Mouse (Mus musculus) lung, postnatal 25 days (tissue): Measurements from ENCODE around the gene Hs2st1.
A peak's percentile ranks its signal among the peaks of the same experiment; 100 is the strongest.

Source experiments
- DNase-seq: peaks from one replicate; pipeline ENCODE4 v3.0.0; 2022; ENCODE audit warnings: low spot score

The Hs2st1 gene

GRCm38 (mm10) chr3:144507885-144508284 is 62.1 kb downstream of the Hs2st1 start:
- DNase-seq: no peak

GRCm38 (mm10) chr3:144506213-144506612 is 63.8 kb downstream of the Hs2st1 start:
- DNase-seq: peak; percentile 24

- DNase-seq: no peak
Observed at GRCm38 (mm10) chr3:144501930-144502329, 68.1 kb downstream of the Hs2st1 start.

- DNase-seq: peak; percentile 26
Observed at GRCm38 (mm10) chr3:144496762-144497161, 73.2 kb downstream of the Hs2st1 start.

- no peak for DNase-seq
Observed at GRCm38 (mm10) chr3:144494838-144495237, 75.1 kb downstream of the Hs2st1 start.

- DNase-seq: no peak
Observed at GRCm38 (mm10) chr3:144488787-144489186, 81.2 kb downstream of the Hs2st1 start.

GRCm38 (mm10) chr3:144480595-144480994 is 89.4 kb downstream of the Hs2st1 start:
- DNase-seq: no peak

GRCm38 (mm10) chr3:144478427-144478794 is 91.6 kb downstream of the Hs2st1 start:
- DNase-seq: no peak

GRCm38 (mm10) chr3:144477707-144478426 is 92.1 kb downstream of the Hs2st1 start:
- DNase-seq: no peak

GRCm38 (mm10) chr3:144475891-144476290 is 94.1 kb downstream of the Hs2st1 start:
- no peak for DNase-seq

- no peak for DNase-seq
Observed at GRCm38 (mm10) chr3:144474726-144475125, 95.3 kb downstream of the Hs2st1 start.

GRCm38 (mm10) chr3:144471954-144472353 is 98.0 kb downstream of the Hs2st1 start:
- no peak for DNase-seq

- no peak for DNase-seq
Observed at GRCm38 (mm10) chr3:144470901-144471300, 99.1 kb downstream of the Hs2st1 start.

GRCm38 (mm10) chr3:144467521-144467920 is 102.5 kb downstream of the Hs2st1 start:
- DNase-seq: no peak

- DNase-seq: no peak
Observed at GRCm38 (mm10) chr3:144466108-144466678, 103.8 kb downstream of the Hs2st1 start.

GRCm38 (mm10) chr3:144462679-144463078 is 107.3 kb downstream of the Hs2st1 start:
- no peak for DNase-seq

- DNase-seq: no peak
Observed at GRCm38 (mm10) chr3:144460183-144460788, 109.7 kb downstream of the Hs2st1 start.

- no peak for DNase-seq
Observed at GRCm38 (mm10) chr3:144459285-144459697, 110.7 kb downstream of the Hs2st1 start.

- peak; percentile 70 for DNase-seq
Observed at GRCm38 (mm10) chr3:144453701-144454430, 116.1 kb downstream of the Hs2st1 start.

GRCm38 (mm10) chr3:144448977-144449376 is 121.0 kb downstream of the Hs2st1 start:
- no peak for DNase-seq

- DNase-seq: no peak
Observed at GRCm38 (mm10) chr3:144447917-144448316, 122.1 kb downstream of the Hs2st1 start.

- DNase-seq: no peak
Observed at GRCm38 (mm10) chr3:144446081-144446634, 123.8 kb downstream of the Hs2st1 start.
